Comparison of ENCODE assay signal across 34 mouse cellular contexts in the genomic region with DNA sequence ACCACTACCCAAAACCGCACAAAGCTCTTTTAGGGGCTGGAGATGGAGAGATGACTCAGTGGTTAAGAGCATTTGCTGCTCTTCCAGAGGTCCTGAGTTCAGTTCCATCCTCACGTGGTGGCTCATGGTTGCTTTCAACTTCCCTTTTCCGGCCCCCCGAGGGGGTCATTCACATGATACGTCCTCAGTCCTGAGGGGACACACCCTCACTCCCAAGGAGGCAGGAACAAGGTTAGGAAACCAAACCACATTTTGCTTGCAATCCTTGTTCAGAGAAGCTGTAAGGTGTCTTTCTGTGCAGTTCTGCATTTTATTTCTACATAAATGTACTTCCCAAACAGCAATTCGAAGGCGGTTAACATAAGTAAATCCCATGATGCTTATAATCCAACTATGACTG. TPM values are rescaled to one million over a fixed set of nuclear protein-coding genes. Genes with fewer than 3 reads are reported as not detected.
DNase-seq lines count a peak whose midpoint lies in the region; ATAC-seq and TF ChIP-seq lines count a peak whose summit lies in the region.
"Had no signal": no experiment of that assay in that cellular context is flagged by ENCODE, and none has a peak within 500 bp of the region (broad histone marks: within the 10 kb centered on the region; RNA-seq: fewer than 3 reads in every experiment).

No protein-coding gene starts in this region.

- H3K9me3 ChIP-seq in forebrain, postnatal 0 days (ENCODE audit: low read length) = no peaks in the 10 kb centered on the region
- H3K9me3 ChIP-seq: embryonic facial prominence, embryonic 10.5 days; embryonic facial prominence, embryonic 13.5 days; forebrain, embryonic 12.5 days; forebrain, embryonic 15.5 days; hindbrain, embryonic 10.5 days; hindbrain, embryonic 13.5 days had no signal

- H3K27ac ChIP-seq in forebrain, postnatal 0 days (ENCODE audit: low read depth, low read length) = no peak overlapping the region
- H3K27ac ChIP-seq: embryonic facial prominence, embryonic 10.5 days; embryonic facial prominence, embryonic 13.5 days; forebrain, embryonic 12.5 days; forebrain, embryonic 15.5 days; hindbrain, embryonic 10.5 days; hindbrain, embryonic 13.5 days had no signal

- no peaks in the 10 kb centered on the region for H3K36me3 ChIP-seq in forebrain, postnatal 0 days (ENCODE audit: insufficient read depth)
- H3K36me3 ChIP-seq: embryonic facial prominence, embryonic 10.5 days; embryonic facial prominence, embryonic 13.5 days; forebrain, embryonic 12.5 days; forebrain, embryonic 15.5 days; hindbrain, embryonic 10.5 days; hindbrain, embryonic 13.5 days had no signal

- WGBS in forebrain, postnatal 0 days = 88% methylated on average over 7 of the region's 7 CpGs

- H3K4me2 ChIP-seq in forebrain, postnatal 0 days (ENCODE audit: low read depth) = no peak overlapping the region
- H3K4me2 ChIP-seq: embryonic facial prominence, embryonic 13.5 days; forebrain, embryonic 12.5 days; forebrain, embryonic 15.5 days; heart, embryonic 11.5 days; hindbrain, embryonic 13.5 days had no signal

- no peak for TF ChIP-seq CTCF in forebrain, postnatal 0 days (IDR thresholded peaks at IDR 0.05; ENCODE audit: low read depth)

- ATAC-seq in granulocyte monocyte progenitor cell, adult 5-6 weeks (replicated peaks; ENCODE audit: poor library complexity, severe bottlenecking) = peak; percentile 94
- ATAC-seq in megakaryocyte, adult 5-6 weeks (ENCODE audit: poor library complexity, severe bottlenecking) = peak; percentile 93
- peak; percentile 63 for ATAC-seq in monocyte, adult 5-6 weeks (replicated peaks; ENCODE audit: insufficient number of reproducible peaks, low FRiP score, low TSS enrichment, poor library complexity, severe bottlenecking)
- no peak for ATAC-seq in forebrain, postnatal 0 days
- ATAC-seq: CD4-positive, CD25-positive, alpha-beta regulatory T cell, adult 4 months; forebrain, embryonic 15.5 days; hindbrain, embryonic 16.5 days had no signal

- DNase-seq in lung, postnatal 25 days (ENCODE audit: low spot score) = peak; percentile 24
- no peak for DNase-seq in lung, postnatal 10 days
- DNase-seq in forebrain, postnatal 0 days = no peak
- DNase-seq in adrenal gland, adult 18-20 months (ENCODE audit: low spot score in 2 of 2) = no peak
- DNase-seq: adrenal gland, adult 8-10 months; cerebellum, adult 11 months; cerebellum, adult 2 months; cerebellum, adult 9-11 months; cerebellum, postnatal 25 days; embryo, embryonic 11 days; gastrocnemius, postnatal 10 days; gastrocnemius, postnatal 36 days; heart, adult 11 months had no signal

- H3K9ac ChIP-seq in forebrain, postnatal 0 days = no peak overlapping the region
- H3K9ac ChIP-seq: embryonic facial prominence, embryonic 13.5 days; forebrain, embryonic 12.5 days; forebrain, embryonic 15.5 days; hindbrain, embryonic 13.5 days had no signal

- no peaks in the 10 kb centered on the region for H3K27me3 ChIP-seq in forebrain, postnatal 0 days (ENCODE audit: insufficient read depth, low read length)
- H3K27me3 ChIP-seq: forebrain, embryonic 12.5 days; forebrain, embryonic 15.5 days; hindbrain, embryonic 13.5 days had no signal

- H3K4me3 ChIP-seq in forebrain, postnatal 0 days (ENCODE audit: low read depth, low read length) = no peak overlapping the region
- H3K4me3 ChIP-seq: embryonic facial prominence, embryonic 10.5 days; embryonic facial prominence, embryonic 13.5 days; erythroblast, embryonic 14.5 days; forebrain, embryonic 12.5 days; forebrain, embryonic 15.5 days; hindbrain, embryonic 10.5 days; hindbrain, embryonic 13.5 days had no signal

- H3K4me1 ChIP-seq in forebrain, postnatal 0 days (ENCODE audit: insufficient read depth) = no peaks in the 10 kb centered on the region
- H3K4me1 ChIP-seq: embryonic facial prominence, embryonic 10.5 days; embryonic facial prominence, embryonic 13.5 days; forebrain, embryonic 12.5 days; forebrain, embryonic 15.5 days; hindbrain, embryonic 10.5 days; hindbrain, embryonic 13.5 days had no signal

RNA-seq across cellular contexts. Expression of a gene that starts 7.5 kb away (rescaled TPM):
- 5.8 and 17.9 TPM in 2 replicates for total RNA-seq in granulocyte monocyte progenitor cell, adult 5-6 weeks (2014; fragmentation: Nextera tagmentation)
- total RNA-seq in granulocyte monocyte progenitor cell, adult 5-6 weeks (2017) = 7.2 and 11.9 TPM in 2 replicates
- total RNA-seq in megakaryocyte, adult 5-6 weeks (2015) = 310 and 351 TPM in 2 replicates
- 171 and 196 TPM in 2 replicates for total RNA-seq in megakaryocyte, adult 5-6 weeks (2017)
- total RNA-seq in monocyte, adult 5-6 weeks (2017) = 46.8 to 114 TPM (median 77.3 TPM) in 3 replicates
- total RNA-seq in forebrain, postnatal 0 days (2014; rRNA removed) = 22.5 and 33.1 TPM in 2 replicates
- 15.4 and 23.6 TPM in 2 replicates for polyA plus RNA-seq in forebrain, postnatal 0 days (2015; fragmentation: Nextera tagmentation; extraction: Ambion mirVana)
- 10 to 100 TPM; 19.0 to 28.7 TPM for total RNA-seq in adrenal gland, adult 18-20 months (2021)

RNA-seq across cellular contexts. Expression of a gene that starts 14.4 kb away (rescaled TPM):
- total RNA-seq in granulocyte monocyte progenitor cell, adult 5-6 weeks (2014; fragmentation: Nextera tagmentation) = not detected in 2 replicates
- not detected in 2 replicates for total RNA-seq in granulocyte monocyte progenitor cell, adult 5-6 weeks (2017)
- 4.7 and 5.5 TPM in 2 replicates for total RNA-seq in megakaryocyte, adult 5-6 weeks (2015)
- total RNA-seq in megakaryocyte, adult 5-6 weeks (2017) = 2.7 TPM in 2 replicates
- total RNA-seq in monocyte, adult 5-6 weeks (2017) = 3.7 TPM in 1 of 3 replicates, not detected in the others
- total RNA-seq in forebrain, postnatal 0 days (2014; rRNA removed) = 0.08 and 0.24 TPM in 2 replicates
- 0.31 and 0.44 TPM in 2 replicates for polyA plus RNA-seq in forebrain, postnatal 0 days (2015; fragmentation: Nextera tagmentation; extraction: Ambion mirVana)
- not detected for total RNA-seq in adrenal gland, adult 18-20 months (2021)
- total RNA-seq: gastrocnemius, adult 18-20 months; gastrocnemius, postnatal 10 days; gastrocnemius, postnatal 36 days; heart, adult 8-10 months had no signal
- polyA plus RNA-seq: C2C12; erythroblast, embryonic 14.5 days; heart, embryonic 14.5 days; heart, postnatal 0 days had no signal

RNA-seq across cellular contexts. Expression of a gene that starts 39.8 kb away (rescaled TPM):
- total RNA-seq in granulocyte monocyte progenitor cell, adult 5-6 weeks (2014; fragmentation: Nextera tagmentation) = 41.2 and 46.9 TPM in 2 replicates
- total RNA-seq in granulocyte monocyte progenitor cell, adult 5-6 weeks (2017) = 67.5 and 84.2 TPM in 2 replicates
- 21.6 and 32.1 TPM in 2 replicates for total RNA-seq in megakaryocyte, adult 5-6 weeks (2015)
- total RNA-seq in megakaryocyte, adult 5-6 weeks (2017) = 38.3 and 50.1 TPM in 2 replicates
- 24.6 to 35.1 TPM (median 31.5 TPM) in 3 replicates for total RNA-seq in monocyte, adult 5-6 weeks (2017)
- 22.5 and 32.0 TPM in 2 replicates for total RNA-seq in forebrain, postnatal 0 days (2014; rRNA removed)
- polyA plus RNA-seq in forebrain, postnatal 0 days (2015; fragmentation: Nextera tagmentation; extraction: Ambion mirVana) = 21.6 and 27.9 TPM in 2 replicates
- 10 to 100 TPM; 27.9 to 28.3 TPM for total RNA-seq in adrenal gland, adult 18-20 months (2021)

RNA-seq across cellular contexts. Expression of a gene that starts 55.3 kb away (rescaled TPM):
- total RNA-seq in granulocyte monocyte progenitor cell, adult 5-6 weeks (2014; fragmentation: Nextera tagmentation) = not detected in 2 replicates
- total RNA-seq in granulocyte monocyte progenitor cell, adult 5-6 weeks (2017) = not detected in 2 replicates
- not detected in 2 replicates for total RNA-seq in megakaryocyte, adult 5-6 weeks (2015)
- not detected in 2 replicates for total RNA-seq in megakaryocyte, adult 5-6 weeks (2017)
- 6.3 TPM in 1 of 3 replicates, not detected in the others for total RNA-seq in monocyte, adult 5-6 weeks (2017)
- total RNA-seq in forebrain, postnatal 0 days (2014; rRNA removed) = not detected in 2 replicates
- not detected in 2 replicates for polyA plus RNA-seq in forebrain, postnatal 0 days (2015; fragmentation: Nextera tagmentation; extraction: Ambion mirVana)
- total RNA-seq in adrenal gland, adult 18-20 months (2021) = not detected
- total RNA-seq: adrenal gland, adult 8-10 months; gastrocnemius, adult 18-20 months; gastrocnemius, postnatal 10 days; gastrocnemius, postnatal 36 days; heart, adult 8-10 months; heart, postnatal 25 days; MEL had no signal
- polyA plus RNA-seq: CD4-positive, CD25-positive, alpha-beta regulatory T cell, adult 4 months; cerebellum, adult 2 months; cortical plate, adult 2 months; embryonic facial prominence, embryonic 10.5 days; embryonic facial prominence, embryonic 13.5 days; erythroblast, embryonic 14.5 days; forebrain, embryonic 12.5 days; forebrain, embryonic 15.5 days; heart, embryonic 11.5 days; heart, embryonic 14.5 days; heart, postnatal 0 days; hindbrain, embryonic 10.5 days; hindbrain, embryonic 13.5 days; hindbrain, embryonic 16.5 days had no signal

RNA-seq across cellular contexts. Expression of a gene that starts 57.4 kb away (rescaled TPM):
- total RNA-seq in granulocyte monocyte progenitor cell, adult 5-6 weeks (2014; fragmentation: Nextera tagmentation) = not detected in 2 replicates
- 0.22 and 0.52 TPM in 2 replicates for total RNA-seq in granulocyte monocyte progenitor cell, adult 5-6 weeks (2017)
- 0.14 and 0.45 TPM in 2 replicates for total RNA-seq in megakaryocyte, adult 5-6 weeks (2015)
- 0.61 and 10.7 TPM in 2 replicates for total RNA-seq in megakaryocyte, adult 5-6 weeks (2017)
- total RNA-seq in monocyte, adult 5-6 weeks (2017) = 0.19 TPM in 1 of 3 replicates, not detected in the others
- total RNA-seq in forebrain, postnatal 0 days (2014; rRNA removed) = not detected in 2 replicates
- polyA plus RNA-seq in forebrain, postnatal 0 days (2015; fragmentation: Nextera tagmentation; extraction: Ambion mirVana) = not detected in 2 replicates
- 1 to 10 TPM; 1.3 to 3.4 TPM for total RNA-seq in adrenal gland, adult 18-20 months (2021)
- total RNA-seq: MEL had no signal
- polyA plus RNA-seq: C2C12; cerebellum, adult 2 months; cortical plate, adult 2 months; embryonic facial prominence, embryonic 10.5 days; embryonic facial prominence, embryonic 13.5 days; erythroblast, embryonic 14.5 days; forebrain, embryonic 12.5 days; forebrain, embryonic 15.5 days; heart, embryonic 11.5 days; heart, embryonic 14.5 days; hindbrain, embryonic 10.5 days; hindbrain, embryonic 13.5 days; hindbrain, embryonic 16.5 days had no signal
